Mouse (Mus musculus) retina, adult 2 months (tissue): ENCODE results near the gene Nlrp10.
A peak's percentile ranks its signal among the peaks of the same experiment; 100 is the strongest.

Experiments
- DNase-seq: peaks from one replicate; pipeline ENCODE4 v3.0.0-alpha.2; 2012; ENCODE audit warnings: low read depth, low spot score

Nlrp10 gene

GRCm38 (mm10) chr7:108929726-108930393, at the start of gene Nlrp10:
Gene Nlrp10, minus strand, starts transcription at chr7:108930178.
- DNase-seq = no peak

DNA sequence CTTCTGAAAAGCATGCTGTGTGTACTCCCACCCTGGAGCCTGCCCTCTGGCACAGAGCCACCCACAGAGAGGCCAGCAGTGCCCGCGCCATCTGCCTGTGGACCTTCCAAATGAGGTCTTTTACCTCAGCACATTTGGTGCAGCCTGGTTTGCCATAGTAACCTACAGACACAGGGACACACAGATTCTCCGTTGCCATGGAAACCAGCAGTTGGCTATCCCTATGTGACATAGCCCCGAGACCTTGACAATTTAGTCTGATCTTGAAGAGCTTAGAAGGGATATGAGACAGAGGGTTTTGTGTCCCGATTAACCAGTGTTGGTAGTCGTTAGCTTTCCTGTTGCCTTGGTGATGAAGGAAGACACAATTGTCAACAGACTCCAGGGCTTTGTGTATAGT, 42.3 kb upstream of the Nlrp10 start:
- DNase-seq = no peak

GRCm38 (mm10) chr7:108968201-108968600, 38.2 kb upstream of the Nlrp10 start:
- DNase-seq = no peak

DNA sequence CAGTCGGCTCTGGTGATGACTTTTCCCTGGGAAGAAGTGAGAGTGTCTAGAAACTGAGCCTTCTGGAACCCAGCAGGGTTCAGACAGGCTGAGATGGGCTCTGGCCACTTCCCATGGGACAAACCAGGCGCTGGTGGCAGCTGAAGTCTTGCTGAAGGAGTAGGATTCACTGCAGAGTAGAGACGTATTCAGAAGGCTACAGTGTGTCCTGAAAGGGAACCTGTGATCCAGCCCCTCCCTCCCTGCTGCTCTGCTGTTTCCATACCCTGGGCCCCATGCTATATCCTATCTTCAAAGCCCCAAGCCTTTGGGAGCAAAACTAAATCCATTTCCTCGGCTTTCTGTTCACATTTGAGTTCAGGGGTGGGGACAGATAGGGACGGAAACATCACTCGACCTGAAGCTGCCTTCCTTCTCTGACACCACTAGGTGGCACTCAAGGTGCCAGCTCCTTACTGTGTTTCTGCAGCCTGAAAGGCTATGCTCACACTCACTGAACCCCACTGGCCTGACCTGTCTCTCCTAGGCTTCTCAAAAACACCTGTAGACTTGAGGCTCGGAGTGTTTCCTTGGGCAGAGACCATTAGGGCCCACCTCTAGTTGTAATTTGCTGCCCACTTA, 36.9 kb upstream of the Nlrp10 start:
- DNase-seq = no peak

GRCm38 (mm10) chr7:108965968-108966367, 36.0 kb upstream of the Nlrp10 start:
- DNase-seq = no peak

- DNase-seq = no peak
Observed at GRCm38 (mm10) chr7:108957734-108958133, 27.8 kb upstream of the Nlrp10 start.

DNA sequence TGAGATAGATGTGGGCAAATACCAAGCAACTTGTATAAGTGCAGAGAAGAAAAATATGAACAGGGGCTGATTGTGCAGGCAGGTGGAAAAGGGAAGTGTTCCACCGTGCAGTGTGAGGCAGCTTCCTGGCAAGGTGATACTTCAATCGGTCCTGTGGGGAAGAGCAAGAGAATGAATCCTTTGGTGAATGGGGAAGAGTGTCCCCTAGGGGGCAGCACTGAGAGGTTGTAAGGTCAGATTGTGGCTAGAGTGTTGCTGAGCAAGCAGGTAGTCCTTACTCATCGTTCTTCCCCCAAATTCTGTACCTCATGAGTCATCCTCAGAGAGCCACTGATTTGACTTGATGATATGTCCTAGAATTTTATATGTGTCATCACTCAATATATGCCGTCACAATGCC, 24.2 kb upstream of the Nlrp10 start:
- DNase-seq = no peak

DNA sequence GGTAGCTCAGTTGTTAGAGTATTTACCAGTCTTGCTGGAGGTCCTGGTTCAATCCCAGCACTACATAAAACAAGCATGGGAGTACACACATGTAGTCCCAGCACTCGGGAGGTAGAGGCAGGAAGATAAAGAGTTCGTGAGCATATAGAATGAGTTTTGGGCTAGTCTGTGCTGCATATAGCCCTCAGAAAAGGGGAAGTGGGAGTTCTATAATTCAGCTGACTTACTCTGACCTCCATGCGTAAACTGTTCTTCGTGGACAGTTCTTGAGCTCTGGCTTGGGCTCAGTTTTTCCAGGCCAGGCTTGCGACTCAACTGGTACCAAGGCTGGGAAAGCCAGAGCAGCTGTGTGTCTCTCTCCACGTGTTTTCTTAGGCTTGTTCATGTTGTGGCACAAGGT, 22.8 kb upstream of the Nlrp10 start:
- DNase-seq = no peak

- DNase-seq = no peak
Observed at GRCm38 (mm10) chr7:108950762-108951331, 20.9 kb upstream of the Nlrp10 start.

- peak; percentile 79 for DNase-seq
Observed at GRCm38 (mm10) chr7:108950312-108950761, 20.4 kb upstream of the Nlrp10 start, which contains the start of gene Tub. Gene Tub, plus strand, starts transcription at chr7:108950338.

- DNase-seq = peak; percentile 88
Observed at GRCm38 (mm10) chr7:108949301-108949700, 19.3 kb upstream of the Nlrp10 start.

DNA sequence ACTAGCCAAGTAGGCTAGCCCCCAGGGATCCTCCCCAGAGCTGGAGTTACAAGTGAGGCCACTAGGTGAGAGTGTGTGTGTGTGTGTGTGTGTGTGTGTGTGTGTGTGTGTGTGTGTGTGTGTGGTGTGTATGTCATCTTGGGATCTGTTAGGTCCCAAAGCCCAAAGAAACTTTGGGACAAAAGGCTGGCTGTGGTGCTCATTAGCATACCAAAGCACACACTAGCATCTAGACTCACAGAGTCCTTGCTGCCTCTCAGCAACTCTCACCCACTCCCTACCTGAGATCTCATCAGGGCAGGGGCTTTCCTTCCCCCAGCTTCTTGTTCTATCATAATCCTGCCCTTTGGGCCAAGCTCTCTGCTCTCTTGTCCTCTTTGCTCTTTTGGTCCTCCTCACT, 18.6 kb upstream of the Nlrp10 start:
- DNase-seq = no peak

GRCm38 (mm10) chr7:108944002-108944401, 14.0 kb upstream of the Nlrp10 start:
- DNase-seq = no peak

GRCm38 (mm10) chr7:108941466-108941865, 11.5 kb upstream of the Nlrp10 start:
- no peak for DNase-seq

- no peak for DNase-seq
Observed at GRCm38 (mm10) chr7:108936591-108936990, 6.6 kb upstream of the Nlrp10 start.

- no peak for DNase-seq
Observed at GRCm38 (mm10) chr7:108935411-108935810, 5.4 kb upstream of the Nlrp10 start.

DNA sequence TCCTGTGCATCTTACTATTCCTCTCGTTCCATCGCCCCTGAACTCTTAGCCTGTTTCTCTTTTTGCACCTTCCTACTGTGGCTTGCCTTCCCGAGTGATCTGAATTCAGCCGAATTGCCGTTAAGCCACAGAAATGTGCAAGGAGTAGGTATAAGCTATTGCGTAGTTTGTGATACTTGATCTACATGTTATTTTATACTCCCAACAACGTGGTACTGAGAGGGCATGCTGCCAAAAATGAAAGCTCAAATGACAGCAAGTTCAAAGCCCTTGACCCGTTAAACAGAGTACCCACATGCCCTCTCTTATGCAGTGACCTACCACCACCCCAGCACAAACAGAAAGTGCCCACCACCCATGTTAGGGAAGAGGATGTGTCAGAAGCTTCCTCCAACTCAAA, 4.9 kb upstream of the Nlrp10 start:
- DNase-seq = no peak

DNA sequence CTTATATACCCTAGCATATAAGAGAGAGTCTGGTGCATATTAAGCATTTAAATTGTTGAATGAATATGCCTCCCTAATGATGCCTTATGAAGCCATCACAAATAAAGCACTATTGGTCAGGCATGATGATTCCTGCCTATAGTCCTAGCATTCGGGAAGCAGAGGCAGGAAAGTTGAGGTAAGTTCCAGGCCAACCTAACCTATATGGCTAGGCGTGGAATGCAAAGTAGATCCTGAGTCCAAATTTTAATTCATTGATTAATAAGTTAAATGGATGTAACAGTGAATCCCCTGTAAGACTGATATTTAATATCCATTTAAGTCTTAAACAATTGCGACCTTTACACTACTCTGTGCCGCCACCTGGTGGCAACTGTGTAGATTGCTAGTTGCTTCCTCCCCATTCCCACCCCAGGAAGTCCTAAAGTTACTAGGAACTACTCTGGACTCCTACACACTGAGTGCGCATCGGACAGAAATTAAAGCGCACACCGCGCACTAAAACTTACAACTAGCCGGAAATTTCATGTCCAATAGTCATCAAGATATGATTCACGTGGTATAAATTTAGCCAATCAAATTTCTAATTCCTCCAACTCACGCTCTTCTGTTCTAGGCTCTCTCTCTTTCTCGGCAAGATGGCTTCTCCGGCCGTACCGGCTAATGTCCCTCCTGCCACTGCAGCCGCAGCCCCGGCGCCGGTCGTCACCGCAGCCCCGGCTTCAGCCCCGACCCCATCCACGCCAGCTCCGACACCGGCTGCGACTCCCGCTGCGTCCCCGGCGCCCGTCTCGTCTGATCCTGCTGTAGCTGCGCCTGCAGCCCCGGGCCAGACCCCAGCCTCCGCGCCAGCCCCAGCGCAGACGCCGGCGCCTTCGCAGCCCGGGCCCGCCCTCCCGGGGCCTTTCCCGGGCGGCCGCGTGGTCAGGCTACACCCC, 4.1 kb upstream of the Nlrp10 start, which contains the start of gene Eif3f:
Gene Eif3f, plus strand, starts transcription at position 624 of the 938 bp plus-strand sequence.
- DNase-seq = peak; percentile 99

- DNase-seq = no peak
Observed at GRCm38 (mm10) chr7:108928280-108929188, 1.4 kb downstream of the Nlrp10 start.

- no peak for DNase-seq
Observed at GRCm38 (mm10) chr7:108927043-108927442, 2.9 kb downstream of the Nlrp10 start.

DNA sequence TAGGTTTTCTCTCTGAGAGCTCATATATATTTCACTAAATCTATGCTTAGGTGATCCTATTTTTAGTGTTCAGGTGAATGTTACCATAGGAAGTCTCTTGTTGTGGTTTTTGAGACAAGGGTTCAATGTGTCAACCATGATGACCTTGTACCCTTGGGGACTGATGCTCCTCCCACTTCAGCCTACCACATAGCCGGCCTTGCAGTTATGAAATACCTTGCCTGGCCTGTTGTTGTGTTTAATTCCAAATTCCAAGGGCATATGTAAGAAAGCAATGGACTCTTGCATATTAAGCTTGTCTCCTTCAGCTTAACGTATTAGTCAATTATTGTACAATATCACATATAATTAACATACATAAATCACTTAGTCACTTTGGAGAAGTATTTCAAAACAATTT, 26.0 kb downstream of the Nlrp10 start:
- DNase-seq = no peak
